Mouse (Mus musculus) layer of hippocampus, postnatal 36 days (tissue): Measurements from ENCODE around the gene Gfer. TPM values are rescaled to one million over a fixed set of nuclear protein-coding genes. Genes with fewer than 3 reads are reported as not detected.

ENCODE experiments used
- DNase-seq, 2 experiments: peaks; one replicate each; pipeline ENCODE4 v3.0.0; 2022
- total RNA-seq, 2 experiments: library from RNA; stranded (reverse); gene quantifications; 2 replicates each; pipeline ENCODE4 v1.2.3; 2021

Gfer gene
- 10 to 100 TPM; 17.0 to 22.7 TPM for total RNA-seq

DNA sequence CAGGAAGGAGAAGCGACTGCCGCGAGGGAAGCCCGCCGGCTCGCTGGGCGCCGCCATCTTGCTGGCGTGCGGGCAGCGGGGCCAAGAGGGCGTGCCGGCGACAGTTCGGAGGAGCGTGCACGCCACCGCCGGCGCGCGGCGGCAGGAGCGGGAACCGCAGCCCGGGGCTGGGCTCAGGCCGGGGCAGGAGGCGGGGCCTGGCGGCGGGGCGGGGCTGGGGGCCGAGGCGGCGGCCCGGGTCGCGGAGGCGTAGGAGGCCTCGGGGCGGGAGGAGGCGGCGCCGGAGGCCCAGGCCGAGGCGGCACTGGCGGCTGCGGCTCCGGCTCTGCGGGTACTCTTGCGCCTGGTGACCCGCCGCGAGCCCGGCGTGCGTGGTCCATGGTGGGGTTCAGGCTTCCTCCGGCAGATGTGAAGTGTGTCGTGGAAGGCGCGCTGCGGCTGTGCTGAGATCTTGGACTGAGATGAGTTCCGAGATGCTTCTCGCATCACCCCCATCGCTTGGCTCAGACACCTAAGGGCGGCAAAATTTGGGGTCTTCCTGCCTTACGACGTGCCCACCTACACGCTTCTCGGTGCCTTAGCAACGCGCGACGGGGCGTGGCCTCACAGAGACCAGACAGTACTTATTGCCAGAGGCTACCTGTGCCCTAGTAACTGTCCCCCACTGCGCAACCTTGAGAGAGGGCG is at the start of gene Gfer, which contains the start of gene Noxo1:
Gene Gfer (minus strand): TSS at position 146 of the 687 bp plus-strand sequence.
Gene Noxo1 (plus strand): TSS at position 224 of the 687 bp plus-strand sequence.
- peak; percentile 77 to 82 for DNase-seq

DNA sequence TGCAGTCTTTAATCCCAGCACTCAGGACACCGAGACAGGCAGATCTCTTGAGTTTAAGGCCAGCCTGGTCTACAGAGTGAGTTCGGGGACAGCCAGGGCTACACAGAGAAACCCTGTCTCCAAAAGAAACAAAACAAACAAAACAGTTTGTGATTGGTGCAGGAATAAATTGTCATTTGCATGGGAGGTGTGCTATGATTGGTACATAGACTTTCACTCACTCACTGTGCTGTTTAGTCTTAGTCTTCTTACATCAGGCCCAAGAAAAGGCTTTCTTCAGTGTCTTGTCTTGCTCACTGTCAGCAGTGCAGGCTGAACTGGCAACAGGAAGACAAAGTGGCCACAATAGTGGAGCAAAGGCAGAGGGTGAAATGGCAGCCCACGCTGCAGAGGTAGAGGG is 48.4 kb upstream of the Gfer start:
- DNase-seq: no peak

DNA sequence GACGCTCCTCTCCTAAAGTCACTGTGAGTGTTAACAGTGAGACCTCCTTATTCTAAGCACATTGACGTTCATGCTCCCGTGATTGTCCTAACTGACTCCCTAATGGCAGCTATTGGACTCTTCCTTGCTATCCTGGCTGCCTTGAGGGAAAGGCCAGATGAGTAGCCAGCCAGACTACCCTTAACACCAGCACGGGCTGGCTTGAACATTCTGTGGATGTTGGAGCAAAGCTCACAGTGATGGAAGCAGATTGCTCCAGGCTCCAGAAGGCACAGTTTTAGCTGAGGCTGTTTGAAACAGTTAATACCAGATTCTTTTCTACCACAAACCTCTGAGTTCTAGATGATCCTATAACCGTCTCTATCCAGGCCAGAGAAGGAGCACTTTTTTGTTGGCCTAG is 47.9 kb upstream of the Gfer start:
- DNase-seq: no peak

DNA sequence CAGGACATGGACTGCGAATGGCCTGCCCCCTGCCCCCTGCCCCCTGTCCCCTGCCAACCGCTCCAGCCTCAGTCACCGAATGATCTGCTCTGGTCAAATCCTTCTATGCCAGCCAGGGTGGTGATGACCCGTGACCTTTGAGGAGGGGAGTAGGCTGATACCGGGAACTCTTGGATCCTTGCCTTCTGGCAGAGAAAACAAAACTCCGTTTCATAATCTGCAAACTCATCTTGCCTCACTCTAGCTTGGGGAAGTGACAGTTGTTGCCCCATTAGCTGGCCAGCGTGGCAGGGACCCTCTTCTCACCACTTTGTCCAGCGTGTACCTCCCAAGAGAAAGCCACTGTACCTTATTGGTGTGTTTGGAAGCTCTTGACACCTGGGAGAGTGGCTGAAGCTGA is 46.4 kb upstream of the Gfer start:
- no peak for DNase-seq

DNA sequence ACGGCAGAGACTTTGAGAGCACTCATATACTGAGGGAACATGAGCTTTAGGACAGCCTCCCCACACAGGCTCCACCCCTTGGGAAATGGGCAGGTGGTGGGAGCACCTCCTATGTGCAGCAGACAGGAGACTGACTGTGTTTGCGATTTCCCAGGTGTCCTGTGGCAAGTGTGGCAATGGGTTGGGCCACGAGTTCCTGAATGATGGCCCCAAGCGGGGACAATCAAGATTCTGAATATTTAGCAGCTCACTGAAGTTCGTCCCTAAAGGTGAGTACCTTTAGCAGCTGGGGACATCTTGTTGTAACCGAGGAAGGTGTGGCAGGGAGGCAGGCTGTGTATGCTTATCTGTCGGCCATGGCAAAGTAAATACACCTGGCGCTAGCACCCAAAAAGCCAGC is 44.0 kb upstream of the Gfer start:
- no peak for DNase-seq

DNA sequence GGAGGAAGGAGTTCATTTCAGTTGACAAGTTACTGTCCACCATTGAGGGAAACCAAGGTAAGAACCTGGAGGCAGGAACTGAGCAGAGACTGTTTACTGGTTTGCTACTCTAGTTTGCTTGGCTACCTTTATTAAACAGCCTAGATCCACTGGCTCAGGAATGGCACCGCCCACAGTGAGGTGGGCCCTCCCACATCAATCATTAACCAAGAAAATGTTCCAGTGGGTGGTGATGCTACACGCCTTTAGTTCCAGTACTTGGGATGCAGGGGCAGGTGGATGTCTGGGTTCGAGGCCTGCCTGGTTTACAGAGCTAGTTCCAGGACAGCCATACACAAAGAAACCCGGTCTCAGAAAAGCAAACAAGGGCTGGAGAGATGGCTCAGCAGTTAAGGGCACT is 42.3 kb upstream of the Gfer start:
- DNase-seq: no peak

DNA sequence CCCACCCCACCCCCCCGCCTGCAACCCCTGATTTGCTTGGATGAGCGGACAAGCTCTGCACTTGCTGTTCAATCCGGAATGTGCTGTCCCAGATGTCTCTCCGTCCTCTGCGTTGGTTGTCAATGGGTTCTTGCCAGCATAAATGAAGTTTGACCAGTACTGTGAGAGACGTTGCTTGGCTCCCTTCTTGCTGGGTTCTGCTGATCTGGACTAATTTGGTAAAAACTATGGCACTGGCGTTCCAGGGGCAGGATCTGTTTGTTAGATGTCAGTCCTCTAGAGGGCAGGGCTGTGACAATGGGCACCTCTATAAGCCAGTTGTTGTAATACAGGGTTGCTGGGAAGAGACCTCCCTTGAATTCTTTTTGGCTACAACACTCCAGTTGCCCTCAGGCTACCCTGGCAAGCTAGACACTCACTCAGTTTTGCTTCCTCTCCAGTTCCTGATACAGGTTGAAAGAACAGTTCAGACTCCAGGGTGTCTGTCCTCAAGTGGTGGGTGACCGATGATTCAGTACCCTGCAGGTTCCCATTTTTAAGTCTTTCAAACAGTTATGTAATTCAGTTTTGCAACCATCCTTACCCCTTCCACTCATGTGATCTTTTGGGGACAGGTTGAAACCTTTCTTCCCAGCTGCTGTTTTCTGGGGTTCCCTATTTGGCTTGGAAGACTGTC is 41.3 kb upstream of the Gfer start:
- no peak for DNase-seq

DNA sequence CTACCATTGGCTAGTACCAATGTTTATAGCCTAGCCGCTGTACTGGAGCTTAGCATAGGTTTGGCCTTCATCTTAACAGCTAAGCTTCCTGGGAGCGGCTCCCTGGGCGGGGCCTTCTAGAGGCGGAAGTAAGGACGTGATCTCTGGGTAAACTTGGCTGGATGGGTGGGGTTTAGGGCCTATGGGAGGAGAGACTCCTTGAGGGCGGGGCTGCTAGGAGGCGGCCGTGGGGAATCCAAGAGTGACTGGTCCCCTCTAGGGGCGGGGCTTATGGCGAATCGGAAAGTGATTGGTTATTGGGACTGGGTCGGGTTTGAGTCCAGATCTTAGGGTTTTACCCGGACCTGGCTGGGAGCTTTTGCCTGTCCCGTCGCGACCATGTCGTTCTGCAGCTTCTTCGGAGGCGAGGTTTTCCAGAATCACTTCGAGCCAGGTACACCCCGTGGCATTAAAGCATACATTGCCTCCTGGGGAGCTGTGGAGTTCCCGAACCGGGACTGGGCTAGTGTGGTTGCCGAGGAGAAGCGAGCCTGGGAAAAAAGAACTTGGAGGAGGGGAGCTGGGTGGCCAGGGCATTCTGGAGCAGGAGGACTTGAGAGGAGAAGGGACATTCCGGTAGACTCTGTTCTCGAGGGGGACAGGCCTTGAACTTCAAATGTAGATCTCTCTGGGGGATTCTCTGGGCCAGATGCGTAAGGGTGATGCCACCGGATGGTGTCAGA is 40.5 kb upstream of the Gfer start, which contains the start of gene Msrb1:
Gene Msrb1 (plus strand): TSS at position 313 of the 722 bp plus-strand sequence.
- DNase-seq: peak; percentile 91 to 92

DNA sequence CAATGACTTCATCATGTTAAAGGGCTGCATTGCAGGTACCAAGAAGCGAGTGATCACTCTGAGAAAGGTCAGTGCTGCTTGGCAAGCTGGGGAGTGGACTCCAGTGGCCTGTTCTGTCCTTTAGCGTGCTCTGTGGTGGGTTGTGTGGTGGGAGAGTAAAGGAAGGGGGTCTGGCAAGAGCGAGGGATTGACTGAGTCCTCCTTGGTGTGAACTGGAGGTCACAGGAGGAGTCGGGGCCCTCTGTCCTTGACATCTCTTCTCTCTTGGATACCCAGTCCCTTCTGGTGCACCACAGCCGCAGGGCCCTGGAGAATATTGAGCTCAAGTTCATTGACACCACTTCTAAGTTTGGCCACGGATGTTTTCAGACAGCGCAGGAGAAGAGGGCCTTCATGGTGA is 39.5 kb upstream of the Gfer start:
- DNase-seq: no peak

DNA sequence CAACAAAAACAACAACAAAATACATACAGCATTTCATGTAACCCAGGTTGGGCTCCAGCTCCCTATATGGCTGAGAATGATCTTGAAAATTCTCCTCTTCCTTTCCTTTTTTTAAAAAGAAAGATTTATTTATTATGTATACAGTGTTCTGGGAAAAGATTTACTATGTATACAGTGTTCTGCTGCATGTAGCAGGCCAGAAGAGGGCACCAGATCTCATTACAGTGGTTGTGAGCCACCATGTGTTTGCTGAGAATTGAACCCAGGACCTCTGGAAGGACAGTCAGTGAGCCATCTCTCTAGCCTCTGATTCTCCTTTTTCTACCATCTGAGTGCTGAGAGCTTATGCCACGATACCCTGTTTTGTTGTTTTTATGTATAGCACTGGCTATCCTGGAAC is 38.6 kb upstream of the Gfer start:
- DNase-seq: no peak

DNA sequence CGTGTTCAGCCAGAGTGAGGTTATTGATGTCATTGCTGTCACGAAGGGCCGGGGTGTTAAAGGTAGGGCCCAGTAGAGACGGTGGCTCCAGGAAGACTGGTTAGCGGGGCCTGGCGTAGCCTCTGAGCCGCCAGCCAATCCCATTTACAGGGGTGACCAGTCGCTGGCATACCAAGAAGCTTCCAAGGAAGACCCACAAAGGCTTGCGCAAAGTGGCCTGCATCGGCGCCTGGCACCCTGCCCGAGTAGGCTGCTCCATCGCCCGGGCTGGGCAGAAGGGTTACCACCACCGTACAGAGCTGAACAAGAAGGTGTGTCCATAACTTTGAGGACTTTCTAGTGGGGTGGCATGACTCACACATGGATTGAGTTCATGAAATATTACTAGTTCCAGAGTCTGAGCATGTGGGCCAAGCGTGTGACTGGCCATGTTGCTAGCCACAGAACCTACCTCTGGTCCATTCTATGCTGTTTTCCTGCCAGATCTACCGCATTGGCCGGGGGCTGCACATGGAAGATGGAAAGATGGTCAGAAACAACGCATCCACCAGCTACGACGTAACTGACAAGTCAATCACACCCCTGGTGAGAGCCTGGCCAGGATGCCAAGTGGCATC is 37.6 kb upstream of the Gfer start:
- no peak for DNase-seq

DNA sequence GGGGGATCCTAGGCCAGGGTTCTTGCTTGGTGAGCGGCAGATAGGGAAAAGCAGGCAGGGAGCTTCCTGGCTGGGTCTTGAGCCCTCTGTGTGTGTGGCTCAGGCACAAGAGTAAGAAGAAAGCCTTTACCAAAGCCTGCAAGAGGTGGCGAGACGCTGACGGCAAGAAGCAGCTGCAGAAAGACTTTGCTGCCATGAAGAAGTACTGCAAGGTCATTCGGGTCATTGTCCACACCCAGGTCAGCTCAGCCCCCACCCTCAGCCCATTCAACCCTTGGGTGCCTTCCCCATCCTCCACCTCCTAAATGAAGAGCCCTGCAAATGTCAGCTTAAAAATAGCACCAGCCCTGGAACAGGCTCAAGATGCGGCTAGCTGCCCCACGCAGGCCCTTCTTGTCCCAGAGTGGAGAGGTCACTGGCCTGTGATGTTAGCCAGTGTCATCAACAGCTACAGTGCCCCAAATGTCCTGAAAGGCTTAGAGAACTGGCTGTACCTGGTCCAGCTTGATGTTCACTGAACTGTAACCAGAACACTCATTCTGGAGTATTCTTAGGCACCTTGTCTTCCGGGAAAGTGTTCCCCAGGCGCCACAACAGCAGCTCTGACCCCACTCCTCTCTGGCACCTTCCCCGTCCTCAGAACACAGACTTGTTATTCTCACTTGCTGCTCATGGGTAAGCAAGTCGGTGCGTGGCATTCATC is 36.4 kb upstream of the Gfer start:
- DNase-seq: no peak

DNA sequence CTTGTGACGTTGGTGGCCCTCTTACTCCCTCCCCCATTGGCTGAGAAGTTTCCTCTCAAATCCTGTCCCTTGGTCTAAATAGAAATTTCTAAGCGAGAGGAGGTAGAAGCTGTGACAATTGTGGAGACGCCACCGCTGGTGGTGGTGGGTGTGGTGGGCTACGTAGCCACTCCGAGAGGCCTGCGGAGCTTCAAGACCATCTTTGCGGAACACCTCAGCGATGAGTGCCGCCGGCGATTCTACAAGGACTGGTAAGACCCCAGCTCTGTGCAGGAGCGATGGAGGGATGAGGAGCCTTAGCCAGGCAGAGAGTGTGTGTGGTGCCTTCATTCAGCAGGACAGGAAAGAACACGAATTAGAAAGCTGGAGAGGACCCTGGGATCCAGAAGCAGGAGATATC is 34.8 kb upstream of the Gfer start:
- no peak for DNase-seq

DNA sequence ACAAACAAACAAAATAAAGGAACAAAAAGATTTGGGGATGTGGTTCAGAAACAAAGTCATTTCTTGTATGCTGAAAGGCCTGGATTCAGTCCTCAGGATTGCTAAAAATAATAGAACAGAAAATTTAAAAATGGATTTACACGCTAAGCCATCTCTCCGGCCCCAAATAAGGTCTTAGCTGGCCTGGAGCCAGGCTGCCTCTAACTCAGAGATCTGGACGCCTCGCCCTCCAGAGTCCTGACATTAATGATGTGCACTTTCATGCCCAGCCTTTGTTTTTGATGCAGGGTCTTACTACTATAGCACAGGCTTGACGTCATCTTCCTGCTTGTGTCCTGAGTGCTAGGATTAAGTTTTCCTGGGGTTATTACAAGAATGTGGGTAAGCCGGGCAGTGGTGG is 33.1 kb upstream of the Gfer start:
- no peak for DNase-seq

DNA sequence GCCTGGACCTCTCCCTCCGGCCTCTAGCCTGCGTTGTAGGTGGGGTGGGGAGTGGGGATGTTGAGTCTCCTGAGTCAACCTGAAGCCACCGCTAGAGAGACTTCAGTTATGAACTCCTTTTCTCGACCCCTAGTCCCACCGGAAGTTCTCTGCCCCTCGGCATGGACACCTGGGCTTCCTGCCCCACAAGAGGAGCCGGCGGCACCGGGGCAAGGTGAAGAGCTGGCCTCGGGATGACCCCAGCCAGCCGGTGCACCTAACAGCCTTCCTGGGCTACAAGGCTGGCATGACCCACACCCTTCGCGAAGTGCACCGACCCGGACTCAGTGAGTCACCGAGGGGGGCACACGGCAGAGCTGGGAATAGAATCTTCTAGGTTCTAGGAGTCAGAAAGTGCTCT is 32.2 kb upstream of the Gfer start:
- DNase-seq: no peak

DNA sequence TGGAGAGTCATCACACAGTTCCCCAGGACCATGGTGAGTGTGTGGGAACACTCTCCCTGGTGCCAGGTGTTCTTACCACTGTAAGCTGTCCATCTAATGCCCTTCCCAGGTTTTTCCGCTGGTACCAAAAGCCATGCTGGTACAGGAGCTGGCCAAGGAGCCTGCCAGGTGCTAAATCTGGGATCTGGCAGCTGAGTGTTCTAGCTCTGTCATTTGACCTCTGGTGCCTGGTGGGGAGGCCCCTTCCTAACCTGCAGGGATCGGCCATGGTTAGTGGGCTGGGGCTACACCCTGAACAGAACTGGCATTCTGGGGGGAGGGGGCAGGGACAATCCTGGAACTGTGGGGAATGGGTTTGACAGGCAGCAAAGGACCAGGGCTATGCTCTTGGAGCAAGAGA is 31.7 kb upstream of the Gfer start, which contains the start of gene Rpl3l:
Gene Rpl3l (plus strand): TSS at position 203 of the 400 bp plus-strand sequence.
- DNase-seq: no peak

DNA sequence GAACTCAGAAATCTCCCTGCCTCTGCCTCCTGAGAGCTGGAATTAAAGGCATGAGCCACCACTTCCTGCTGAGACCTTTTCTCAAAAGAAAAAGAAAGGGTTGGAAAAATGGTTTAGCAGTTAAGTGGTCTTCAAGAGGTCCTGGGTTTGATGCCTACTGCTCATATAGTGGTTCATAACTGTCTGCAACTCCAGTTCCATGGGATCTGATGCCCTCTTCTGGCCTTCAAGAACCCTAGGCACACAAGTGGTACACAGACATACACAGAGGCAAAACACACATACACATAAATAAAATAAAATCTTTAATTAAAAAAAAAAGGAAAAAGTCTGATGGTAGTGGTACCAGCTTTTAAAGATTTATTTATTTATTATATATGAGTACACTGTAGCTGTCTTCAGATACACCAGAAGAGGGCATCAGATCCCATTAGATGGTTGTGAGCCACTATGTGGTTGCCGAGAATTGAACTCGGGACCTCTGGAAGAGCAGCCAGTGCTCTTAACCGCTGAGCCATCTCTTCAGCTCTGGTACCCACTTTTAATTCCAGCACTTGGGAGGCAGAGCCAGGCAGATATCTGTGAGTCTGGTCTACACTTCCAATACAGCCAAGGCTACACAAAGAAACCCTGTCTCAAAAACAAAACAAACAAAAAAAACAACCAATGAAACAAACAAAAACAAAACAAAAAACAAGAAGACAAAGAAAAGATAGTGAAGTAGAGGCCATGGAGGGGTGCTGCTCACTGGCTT is 29.9 kb upstream of the Gfer start:
- DNase-seq: no peak

DNA sequence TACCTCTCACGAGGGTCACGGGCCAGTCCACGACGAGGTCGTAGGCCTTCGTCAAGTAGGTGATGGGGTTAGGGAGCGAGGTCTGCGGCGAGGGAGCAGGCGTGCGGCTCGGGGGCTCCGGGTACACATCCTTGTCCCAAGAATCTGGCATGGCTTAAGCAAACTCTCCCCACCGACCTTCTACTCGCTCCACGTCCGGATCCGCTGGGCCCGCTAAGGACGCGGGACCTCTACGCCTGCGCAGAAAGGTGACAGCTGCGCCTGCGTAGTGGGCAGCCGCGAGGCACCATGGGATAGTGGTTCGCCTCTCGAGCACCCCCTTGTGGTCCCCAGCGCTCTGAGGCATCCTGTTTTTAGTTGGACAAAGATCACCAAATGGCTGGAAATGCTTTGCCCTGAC is 28.2 kb upstream of the Gfer start, which contains the start of gene Ndufb10:
Gene Ndufb10 (minus strand): TSS at position 295 of the 400 bp plus-strand sequence.
- DNase-seq: peak; percentile 91 to 95

DNA sequence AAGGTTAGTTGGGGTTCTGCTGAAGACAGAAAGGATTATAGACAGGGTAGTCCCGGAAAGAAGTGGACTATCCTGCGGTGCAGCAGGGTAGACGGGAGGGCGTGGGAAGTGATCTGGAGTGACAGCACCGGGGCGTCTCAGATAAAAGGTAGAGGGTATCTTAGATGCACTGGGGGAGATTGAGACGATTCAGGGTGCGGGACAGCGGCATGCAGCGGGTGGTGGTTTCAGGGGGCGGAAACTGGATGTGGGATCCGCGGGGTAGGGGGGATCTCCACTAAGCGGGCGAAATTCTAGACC is 27.9 kb upstream of the Gfer start:
- DNase-seq: no peak

DNA sequence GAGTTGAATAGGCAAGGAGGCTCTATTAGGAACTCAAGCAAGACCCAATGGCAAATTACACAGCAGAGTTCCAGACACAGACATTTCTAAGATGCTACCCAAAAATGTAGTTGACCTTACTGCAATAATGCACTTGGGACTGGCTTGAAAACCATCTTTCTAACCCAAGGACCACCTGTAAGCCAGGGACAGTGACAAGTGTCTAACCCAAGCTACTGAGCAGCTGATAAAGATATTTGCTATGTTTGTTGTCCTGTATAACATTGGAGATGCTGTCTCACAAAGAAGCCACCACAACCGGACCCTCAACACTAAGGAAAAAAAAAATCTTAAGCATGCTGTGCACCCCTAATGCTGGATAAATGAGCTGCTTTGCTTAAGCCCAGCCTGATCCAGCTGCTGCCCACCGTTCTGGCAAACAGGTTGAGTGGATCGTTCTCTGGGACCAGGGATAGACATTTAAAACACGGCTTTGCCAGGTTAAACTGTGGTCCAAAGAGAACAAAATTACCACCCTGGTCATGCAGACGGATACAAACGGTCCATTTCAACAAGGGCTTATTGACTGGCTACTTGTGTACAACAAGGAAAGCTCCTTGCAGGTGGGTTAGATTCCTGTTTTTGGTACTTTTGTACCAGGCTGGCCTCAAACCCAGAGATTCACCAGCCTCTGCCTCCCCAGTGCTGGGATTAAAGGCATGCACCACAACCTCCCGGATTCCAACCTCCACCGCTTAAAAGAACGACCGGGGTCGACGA is 27.3 kb upstream of the Gfer start:
- DNase-seq: no peak
